Mouse (Mus musculus) frontal cortex, postnatal 36 days (tissue): ENCODE results near the gene Gm3625.
"Not testable (repeated sequence)": the region's sequence is repeated elsewhere in the genome, so short reads cannot be mapped to it uniquely, and the experiment has no call there.

ENCODE experiments used
- DNase-seq, 2 experiments: peaks; one replicate each; pipeline ENCODE4 v3.0.0; 2022; ENCODE audit warnings: low spot score in 2 of 2

Gm3625 gene

GRCm38 (mm10) chr12:4555451-4555850 lies 37.3 kb downstream of the Gm3625 start:
- DNase-seq: no peak

- not testable (repeated sequence) for DNase-seq
These were observed 39.0 kb downstream of the Gm3625 start for GRCm38 (mm10) chr12:4553704-4554103.

- peak; percentile 73 to 84 for DNase-seq
These were observed 44.4 kb downstream of the Gm3625 start for GRCm38 (mm10) chr12:4548053-4549013.

- no peak for DNase-seq
These were observed 45.2 kb downstream of the Gm3625 start for GRCm38 (mm10) chr12:4547557-4547956.

GRCm38 (mm10) chr12:4546491-4546890 lies 46.2 kb downstream of the Gm3625 start:
- no peak for DNase-seq

- DNase-seq: no peak
These were observed 47.3 kb downstream of the Gm3625 start for GRCm38 (mm10) chr12:4545425-4545824.

- no peak for DNase-seq
These were observed 48.3 kb downstream of the Gm3625 start for GRCm38 (mm10) chr12:4544400-4544919.
